Mouse (Mus musculus) fibroblast of lung, adult 2 months (primary cell): ENCODE data around the gene Sst.

Experiments used
- DNase-seq: peaks from one replicate; pipeline ENCODE4 v3.0.0-alpha.2; 2011; ENCODE audit warnings: low read depth

Gene Sst

DNA sequence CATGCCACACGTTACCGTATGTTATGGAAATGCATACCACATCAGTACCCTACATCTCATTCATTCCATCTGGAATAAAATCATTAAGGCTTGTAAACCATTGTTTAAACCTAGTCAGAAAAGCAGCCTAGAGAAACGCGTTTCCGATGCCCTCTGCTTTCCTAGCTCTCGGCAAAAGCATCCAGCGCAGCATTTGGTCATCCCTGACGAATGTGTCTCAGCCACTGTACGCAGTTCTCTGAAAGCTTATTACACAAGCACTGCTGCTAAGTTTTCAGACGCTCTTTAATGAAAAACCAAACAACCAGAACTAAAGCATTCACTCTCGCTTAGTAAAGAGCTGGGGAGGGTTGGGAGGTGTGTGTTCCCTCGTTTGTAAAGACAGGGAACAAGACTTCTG lies 5.7 kb downstream of the Sst start:
- no peak for DNase-seq

GRCm38 (mm10) chr16:23855242-23855641 lies 35.5 kb downstream of the Sst start:
- DNase-seq: no peak

DNA sequence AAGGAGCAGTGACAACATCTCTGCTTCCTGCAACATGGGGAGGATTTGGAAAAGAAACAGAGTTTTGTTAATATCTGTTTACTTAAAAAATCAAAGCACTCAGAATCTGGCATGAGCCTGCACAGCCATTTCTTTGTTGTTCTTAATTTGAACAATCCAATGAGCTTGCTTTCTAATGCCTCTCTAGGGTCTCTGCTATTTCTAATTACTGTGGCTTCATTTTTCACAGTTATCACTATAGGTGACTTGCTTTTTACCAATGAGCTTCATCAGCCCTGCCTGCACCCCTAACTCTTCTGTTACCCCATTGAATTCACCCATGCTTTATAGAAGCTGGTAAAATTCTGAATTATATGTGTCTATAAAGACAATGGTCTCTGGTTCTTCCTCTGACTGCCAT lies 41.0 kb downstream of the Sst start:
- no peak for DNase-seq

GRCm38 (mm10) chr16:23849176-23849575 lies 41.6 kb downstream of the Sst start:
- no peak for DNase-seq

GRCm38 (mm10) chr16:23844622-23845021 lies 46.1 kb downstream of the Sst start:
- no peak for DNase-seq

DNA sequence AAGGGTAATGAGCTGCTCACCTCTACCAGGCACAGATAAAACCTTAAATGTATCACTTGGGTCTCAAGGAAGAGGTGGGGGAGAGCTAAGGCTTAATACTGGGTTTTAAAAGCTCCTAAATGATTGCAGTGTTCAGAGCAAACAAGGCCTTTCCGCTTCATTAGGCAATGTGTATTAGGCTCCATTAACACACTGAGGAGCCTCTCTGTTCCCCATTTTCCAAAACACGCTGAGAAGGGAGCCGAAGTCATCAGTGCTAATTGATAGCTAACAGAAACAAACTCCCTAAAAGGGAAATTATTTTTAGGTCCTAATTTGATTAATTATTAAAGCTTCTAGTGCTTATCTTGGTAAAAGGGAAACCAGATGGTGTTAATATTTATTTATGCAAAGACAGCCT lies 48.1 kb downstream of the Sst start:
- no peak for DNase-seq
